Comparison of ENCODE assay signal across 16 mouse cellular contexts in the genomic region with DNA sequence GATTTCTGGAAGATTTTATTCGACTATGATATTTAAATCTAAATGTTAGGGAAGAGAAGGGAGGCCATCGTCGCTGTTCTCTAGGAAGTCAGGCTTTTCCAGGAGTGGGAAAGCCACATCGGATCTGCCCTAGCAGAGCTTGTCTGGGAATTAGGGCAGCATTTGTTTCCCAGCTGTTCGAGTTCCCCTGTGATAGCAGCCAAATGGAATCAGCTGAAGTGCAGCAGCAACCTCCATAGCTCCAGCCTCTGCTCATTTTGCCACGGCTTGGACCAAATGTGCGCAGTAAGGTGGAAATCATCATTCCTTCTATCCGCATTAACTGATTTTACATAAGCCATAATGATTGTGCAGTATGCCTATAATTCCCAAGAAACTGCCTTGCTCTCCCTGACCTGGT. TPM values are rescaled to one million over a fixed set of nuclear protein-coding genes. Genes with fewer than 3 reads are reported as not detected.
"Had no signal": no experiment of that assay in that cellular context is flagged by ENCODE, and none has a peak within 500 bp of the region (broad histone marks: within the 10 kb centered on the region; RNA-seq: fewer than 3 reads in every experiment).

No protein-coding gene starts in this region.

- H3K4me2 ChIP-seq: liver, embryonic 13.5 days; neural tube, embryonic 15.5 days had no signal

- DNase-seq: kidney, adult 8-10 months; kidney, postnatal 4 days; liver; liver, embryonic 13.5 days; liver, postnatal 0 days; lung, postnatal 36 days; midbrain, embryonic 14.5 days; right cerebral cortex, postnatal 4 days; spleen, adult 18-20 months; thymus, adult 18-20 months; thymus, postnatal 14 days had no signal

- H3K27ac ChIP-seq: layer of hippocampus, adult 2 months; liver, embryonic 13.5 days; midbrain, embryonic 10.5 days; neural tube, embryonic 15.5 days had no signal

- H3K9ac ChIP-seq: liver, embryonic 13.5 days; liver, postnatal 0 days; neural tube, embryonic 15.5 days had no signal

- ATAC-seq: liver, postnatal 0 days had no signal

- H3K9me3 ChIP-seq: liver, embryonic 13.5 days; neural tube, embryonic 15.5 days had no signal

- H3K4me3 ChIP-seq: layer of hippocampus, adult 2 months; liver, embryonic 13.5 days; midbrain, embryonic 10.5 days; myocyte; neural tube, embryonic 15.5 days had no signal

- H3K27me3 ChIP-seq: liver, embryonic 13.5 days; neural tube, embryonic 15.5 days had no signal

- H3K4me1 ChIP-seq: liver, embryonic 13.5 days; midbrain, embryonic 10.5 days; neural tube, embryonic 15.5 days had no signal

- H3K36me3 ChIP-seq: liver, embryonic 13.5 days; midbrain, embryonic 10.5 days; neural tube, embryonic 15.5 days had no signal

RNA-seq across cellular contexts. Expression of a gene that starts 7.0 kb away (rescaled TPM):
- total RNA-seq: megakaryocyte, adult 5-6 weeks had no signal
